Mouse (Mus musculus) liver, postnatal 0 days (tissue): ENCODE data around the gene Hunk. TPM values are rescaled to one million over a fixed set of nuclear protein-coding genes. Genes with fewer than 3 reads are reported as not detected.
A peak's percentile ranks its signal among the peaks of the same experiment; 100 is the strongest.

Source experiments
- ATAC-seq: fragments of 200-750 bp; cut with Nextera tagmentation; 2 replicates; pipeline ENCODE4 v1.8.0; 2017; ENCODE audit warnings: mild to moderate bottlenecking, moderate library complexity
- DNase-seq: peaks from one replicate; pipeline ENCODE4 v3.0.0-alpha.2; 2016
- H3K27ac ChIP-seq: fragments of 300-500 bp; sonication (generic); 2 replicates; pipeline ENCODE4 v1.5.1; 2014; ENCODE audit warnings: antibody characterized with exemption, moderate library complexity, mild to moderate bottlenecking, low read depth
- H3K27me3 ChIP-seq: fragments of 300-500 bp; sonication (generic); 2 replicates; pipeline ENCODE4 v1.6.1; 2014; ENCODE audit warnings: low read length, control low read depth, mixed read lengths; ENCODE audit not compliant: insufficient read depth
- H3K36me3 ChIP-seq: fragments of 300-500 bp; sonication (generic); replicated peaks from 2 replicates; pipeline ENCODE4 v1.6.1; 2014; ENCODE audit warnings: mild to moderate bottlenecking, control low read depth, low read length, moderate library complexity, mixed read lengths; ENCODE audit not compliant: insufficient read depth
- H3K4me1 ChIP-seq: fragments of 300-500 bp; sonication (generic); 2 replicates; pipeline ENCODE4 v1.6.1; 2014; ENCODE audit warnings: antibody characterized with exemption, mild to moderate bottlenecking, control low read depth; ENCODE audit not compliant: insufficient read depth
- H3K4me2 ChIP-seq: fragments of 300-500 bp; sonication (generic); 2 replicates; pipeline ENCODE4 v1.6.1; 2014; ENCODE audit warnings: low read depth, mild to moderate bottlenecking, low read length, moderate library complexity, mixed read lengths
- H3K4me3 ChIP-seq: fragments of 300-500 bp; sonication (generic); 2 replicates; pipeline ENCODE4 v1.5.1; 2014; ENCODE audit warnings: low read depth, low read length
- H3K9ac ChIP-seq: fragments of 300-500 bp; sonication (generic); replicated peaks from 2 replicates; pipeline ENCODE4 v1.6.1; 2014; ENCODE audit warnings: mild to moderate bottlenecking, moderate library complexity
- H3K9me3 ChIP-seq: fragments of 300-500 bp; sonication (generic); 2 replicates; pipeline ENCODE4 v1.6.1; 2016; ENCODE audit warnings: mild to moderate bottlenecking, control low read depth, low read length, mixed read lengths
- CTCF ChIP-seq: sonication (generic); IDR thresholded peaks from 2 replicates; pipeline ENCODE4 v1.5.1; 2016; ENCODE audit warnings: antibody characterized with exemption, low read depth
- EP300 ChIP-seq: IDR thresholded peaks from 2 replicates; pipeline ENCODE4 v1.6.1; 2016; ENCODE audit warnings: antibody characterized with exemption, low read depth, mild to moderate bottlenecking
- WGBS: fragments of 180-500 bp; shearing (Covaris S2); extraction: QIAGEN DNeasy Blood & Tissue Kit; methylation state at CpG from one replicate; pipeline ENCODE4 v1.1.7; 2014; ENCODE audit not compliant: insufficient replicate concordance; 5-methylcytosine and 5-hydroxymethylcytosine counted together
- polyA plus RNA-seq: library from polyadenylated mRNA; unstranded; fragments of >200 nt; fragmentation: Nextera tagmentation; extraction: Ambion mirVana; gene quantifications from 2 replicates; pipeline ENCODE4 v1.2.1, GENCODE M21; 2015

Hunk gene
- polyA plus RNA-seq, 1 experiment from 2014 or later, result 1.1 TPM

GRCm38 (mm10) chr16:90412096-90413082 lies 26.6 kb downstream of the Hunk start:
- Histone ChIP-seq H3K36me3 (no peaks in the 10 kb centered on the region), H3K4me1 (peaks cover 8% of the 10 kb centered on the region; the same call in 1 of the 2 replicates), H3K27ac (peak overlapping the region; percentile 96), H3K9me3 (no peaks in the 10 kb centered on the region), H3K4me2 (no peak overlapping the region), H3K4me3 (no peak overlapping the region), H3K9ac (no peak overlapping the region), H3K27me3 (no peaks in the 10 kb centered on the region)
- TF ChIP-seq CTCF, result no peak
- peak; percentile 41; the same call in 1 of the 2 replicates for TF ChIP-seq EP300
- ATAC-seq (peak; percentile 99), DNase-seq (peak; percentile 34)
- WGBS, result 56% methylated on average over 8 of the region's 8 CpGs

GRCm38 (mm10) chr16:90416621-90417020 lies 30.8 kb downstream of the Hunk start:
- Histone ChIP-seq H3K27me3 (no peaks in the 10 kb centered on the region), H3K9ac (no peak overlapping the region), H3K27ac (no peak overlapping the region), H3K4me3 (no peak overlapping the region), H3K36me3 (no peaks in the 10 kb centered on the region), H3K4me1 (peaks cover 8% of the 10 kb centered on the region), H3K4me2 (no peak overlapping the region), H3K9me3 (no peaks in the 10 kb centered on the region)
- TF ChIP-seq CTCF (no peak), EP300 (no peak)
- DNase-seq (no peak), ATAC-seq (no peak)

DNA sequence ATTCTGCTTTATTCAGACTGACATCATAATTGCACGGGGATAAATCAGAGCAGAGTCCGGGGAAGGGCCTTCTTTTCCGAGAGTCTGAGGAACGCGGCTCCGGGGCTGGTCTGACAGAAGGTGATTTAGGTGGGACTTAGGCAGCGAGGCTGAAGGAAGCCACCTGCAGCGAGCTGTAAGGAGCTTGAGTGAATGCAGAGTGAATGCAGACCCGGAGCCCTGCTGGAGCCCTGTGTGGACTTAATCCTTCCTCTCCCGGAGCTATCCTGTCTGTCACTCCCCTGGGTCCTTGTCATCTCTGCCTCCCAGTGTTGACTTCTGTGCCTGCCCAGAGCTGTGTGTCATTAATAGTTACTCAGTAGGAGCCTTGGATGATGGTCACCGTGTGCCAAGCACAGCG lies 32.8 kb downstream of the Hunk start:
- peaks cover 2% of the 10 kb centered on the region; the same call in 1 of the 2 replicates for H3K4me1 ChIP-seq
- no peak overlapping the region for H3K9ac ChIP-seq
- DNase-seq (no peak), ATAC-seq (no peak)
- TF ChIP-seq CTCF (no peak), EP300 (no peak)
- no peak overlapping the region for H3K27ac ChIP-seq
- no peak overlapping the region for H3K4me3 ChIP-seq
- no peaks in the 10 kb centered on the region for H3K36me3 ChIP-seq
- no peaks in the 10 kb centered on the region for H3K9me3 ChIP-seq
- H3K4me2 ChIP-seq, result no peak overlapping the region
- H3K27me3 ChIP-seq, result no peaks in the 10 kb centered on the region
- 19% methylated on average over 12 of the region's 12 CpGs for WGBS

- H3K4me1 ChIP-seq, result no peaks in the 10 kb centered on the region; the same call in 1 of the 2 replicates
Measured at GRCm38 (mm10) chr16:90421145-90421544, 35.3 kb downstream of the Hunk start.

GRCm38 (mm10) chr16:90421551-90421950 lies 35.7 kb downstream of the Hunk start:
- H3K27me3 ChIP-seq, result no peaks in the 10 kb centered on the region
- H3K27ac ChIP-seq, result no peak overlapping the region
- no peaks in the 10 kb centered on the region for H3K36me3 ChIP-seq
- 63% methylated on average over 8 of the region's 8 CpGs for WGBS
- H3K4me3 ChIP-seq, result no peak overlapping the region
- no peaks in the 10 kb centered on the region for H3K9me3 ChIP-seq
- TF ChIP-seq CTCF (no peak), EP300 (no peak)
- H3K4me2 ChIP-seq, result no peak overlapping the region
- ATAC-seq (no peak), DNase-seq (no peak)
- H3K9ac ChIP-seq, result no peak overlapping the region
- no peaks in the 10 kb centered on the region; the same call in 1 of the 2 replicates for H3K4me1 ChIP-seq

More at GRCm38 (mm10) chr16:90421145-90421544, 35.3 kb downstream of the Hunk start:
- no peak for TF ChIP-seq EP300
- TF ChIP-seq CTCF, result no peak
- Histone ChIP-seq H3K4me2 (no peak overlapping the region), H3K9ac (no peak overlapping the region), H3K27me3 (no peaks in the 10 kb centered on the region), H3K27ac (no peak overlapping the region), H3K4me3 (no peak overlapping the region), H3K36me3 (no peaks in the 10 kb centered on the region), H3K9me3 (no peaks in the 10 kb centered on the region)
- whole genome bisulfite sequencing, result 50% methylated on average over 7 of the region's 7 CpGs
- no peak for ATAC-seq
- no peak for DNase-seq

- Histone ChIP-seq H3K36me3 (no peaks in the 10 kb centered on the region), H3K4me3 (no peak overlapping the region), H3K4me2 (no peak overlapping the region), H3K27ac (no peak overlapping the region), H3K9me3 (no peaks in the 10 kb centered on the region), H3K27me3 (no peaks in the 10 kb centered on the region), H3K4me1 (no peaks in the 10 kb centered on the region; the same call in 1 of the 2 replicates), H3K9ac (no peak overlapping the region)
- 60% methylated on average over 11 of the region's 11 CpGs for WGBS
- no peak for ATAC-seq
- DNase-seq, result no peak
- TF ChIP-seq CTCF, result no peak
- no peak for TF ChIP-seq EP300
Measured at GRCm38 (mm10) chr16:90422108-90422529, 36.3 kb downstream of the Hunk start.
